Mouse (Mus musculus): ENCODE results near the gene Mettl1. TPM values are rescaled to one million over a fixed set of nuclear protein-coding genes. Genes with fewer than 3 reads are reported as not detected.
A peak's percentile ranks its signal among the peaks of the same experiment; 100 is the strongest.
"Not testable (repeated sequence)": the region's sequence is repeated elsewhere in the genome, so short reads cannot be mapped to it uniquely, and the experiment has no call there.

The Mettl1 gene
- total RNA-seq, 2 experiments from 2014 or later, result 22.7 to 36.5 TPM

GRCm38 (mm10) chr10:127065981-127066380 is 24.8 kb downstream of the Mettl1 start:
- no peak for ATAC-seq (replicated peaks; ENCODE audit: poor library complexity)

DNA sequence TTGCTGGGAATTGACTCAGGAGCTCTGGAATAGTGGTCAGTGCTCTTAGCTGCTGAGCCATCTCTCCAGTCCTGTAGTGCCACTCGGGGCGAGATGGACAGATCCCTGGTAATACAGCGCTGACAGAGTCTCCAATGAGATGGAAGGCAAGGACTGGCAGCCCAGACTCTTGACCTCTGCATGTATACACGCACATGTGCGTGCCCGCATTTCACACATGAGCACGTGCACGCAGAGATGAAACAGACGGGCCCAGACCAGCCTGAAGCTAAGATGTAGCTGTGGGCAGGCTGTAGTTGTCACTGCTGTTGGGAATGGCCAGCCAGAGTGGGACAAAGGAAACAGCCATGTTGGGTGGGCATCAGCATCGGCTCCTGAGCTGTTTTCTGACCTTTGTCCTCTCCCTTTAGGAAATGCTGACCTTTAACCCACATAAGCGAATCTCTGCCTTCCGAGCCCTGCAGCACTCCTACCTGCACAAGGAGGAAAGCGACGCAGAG is 25.4 kb downstream of the Mettl1 start:
- no peak for ATAC-seq (replicated peaks; ENCODE audit: poor library complexity)

- no peak; the same call in 1 of the 2 replicates for ATAC-seq (replicated peaks; ENCODE audit: poor library complexity)
These were observed 27.3 kb downstream of the Mettl1 start for GRCm38 (mm10) chr10:127068360-127069038.

DNA sequence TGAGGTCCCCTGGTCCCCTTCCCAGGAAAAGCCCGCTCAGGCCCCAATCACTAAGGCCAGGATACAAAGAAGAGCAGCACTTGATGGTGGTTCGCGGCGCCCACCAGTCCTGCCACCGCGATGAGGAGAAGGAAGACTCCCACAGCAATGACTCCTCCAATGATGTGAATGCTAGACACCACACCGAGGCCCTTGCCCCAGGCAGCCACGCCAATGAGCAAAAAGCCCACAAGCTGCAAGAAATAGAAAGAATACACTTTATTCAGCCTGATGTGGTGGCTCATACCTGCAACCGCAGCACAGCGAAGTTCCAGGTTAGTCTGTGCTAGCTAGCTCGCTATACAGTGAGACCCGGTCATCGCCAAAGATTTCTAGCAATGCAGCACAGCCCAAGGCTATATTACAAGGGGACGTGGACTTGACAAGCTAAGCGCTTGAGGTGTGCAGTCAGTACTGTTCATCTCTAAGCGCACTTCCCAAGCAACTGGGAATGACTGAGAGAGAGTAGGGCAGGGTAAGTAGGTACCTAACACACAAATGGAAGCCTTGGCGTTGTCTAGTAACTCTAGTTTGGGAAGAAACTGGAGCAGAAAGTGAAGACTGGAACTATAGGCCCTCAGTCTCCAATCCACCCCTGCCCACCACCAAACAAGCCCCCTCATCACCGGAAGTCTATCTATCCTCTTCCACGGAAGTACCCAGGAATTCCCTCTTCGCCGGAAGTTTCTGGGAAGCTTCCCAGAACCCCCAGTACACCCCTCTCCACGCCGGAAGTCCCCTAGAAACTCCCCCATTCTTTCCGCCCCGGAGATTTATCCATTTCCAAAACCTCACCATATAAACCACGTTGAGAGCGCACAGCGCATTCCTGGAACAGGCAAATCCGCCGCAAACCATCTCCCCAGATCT is 28.3 kb downstream of the Mettl1 start:
- peak; percentile 5 for ATAC-seq (replicated peaks; ENCODE audit: poor library complexity)

DNA sequence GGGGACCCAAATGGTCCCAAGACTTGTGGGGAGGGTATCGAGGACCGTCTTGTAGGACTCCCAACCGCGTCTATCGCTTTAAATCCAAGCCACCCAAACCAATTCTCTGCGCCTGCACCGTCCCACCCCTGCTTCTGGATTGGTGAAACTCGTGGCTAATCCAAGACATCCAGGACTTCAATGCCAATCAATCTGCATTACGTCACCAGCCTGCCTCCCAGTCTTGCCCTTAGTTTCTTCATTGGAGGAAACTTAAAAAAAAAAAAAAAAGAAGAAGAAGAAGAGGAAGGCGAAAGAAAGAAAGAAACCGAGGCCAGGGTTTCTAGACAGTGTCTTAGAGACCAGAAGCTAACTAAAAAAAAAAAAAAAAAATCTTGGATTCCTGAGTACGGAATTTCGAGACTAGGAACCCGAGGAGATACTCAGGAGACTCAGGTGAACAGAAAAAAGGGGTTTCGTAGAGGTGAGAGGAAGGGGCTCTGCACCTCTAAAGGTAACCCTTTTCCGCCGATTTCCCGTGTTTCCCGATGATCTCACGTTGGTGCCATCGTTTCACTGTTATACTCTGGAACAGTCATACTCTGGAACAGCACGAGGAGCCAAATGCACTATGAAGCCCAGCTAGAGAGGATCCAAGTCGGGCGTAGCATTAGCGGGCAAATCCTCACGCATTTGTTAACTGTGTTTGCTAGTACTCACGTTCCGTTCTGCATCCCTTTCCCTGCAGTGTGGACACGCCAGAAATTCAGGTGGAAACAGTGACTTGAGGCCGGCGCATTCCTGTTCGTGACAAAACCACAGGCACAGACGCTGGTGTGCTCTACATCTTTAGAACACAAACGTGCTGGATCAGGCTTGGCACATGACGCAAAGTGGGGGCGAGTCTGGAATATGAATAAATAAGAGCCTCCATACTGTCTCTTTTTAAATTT is 29.2 kb downstream of the Mettl1 start, which contains the start of gene Tspan31:
Tspan31 (minus strand) TSS at position 75 of the 932 bp plus-strand sequence.
- peak; percentile 78 for ATAC-seq (replicated peaks; ENCODE audit: poor library complexity)

GRCm38 (mm10) chr10:127071203-127071602 is 30.0 kb downstream of the Mettl1 start:
- no peak for ATAC-seq (replicated peaks; ENCODE audit: poor library complexity)

DNA sequence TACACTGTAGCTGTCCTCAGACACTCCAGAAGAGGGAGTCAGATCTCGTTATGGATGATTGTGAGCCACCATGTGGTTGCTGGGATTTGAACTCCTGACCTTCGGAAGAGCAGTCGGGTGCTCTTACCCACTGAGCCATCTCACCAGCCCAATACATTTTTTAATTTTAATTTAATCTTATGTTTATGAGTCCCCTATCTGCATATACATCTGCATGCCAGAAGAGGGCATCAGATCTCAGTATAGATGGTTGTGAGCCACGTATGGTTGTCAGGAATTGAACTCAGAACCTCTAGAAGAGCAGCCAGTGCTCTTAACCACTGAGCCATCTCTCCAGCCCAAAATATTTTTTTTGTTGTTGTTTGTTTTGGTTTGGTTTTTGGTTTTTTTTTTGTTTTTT is 31.1 kb downstream of the Mettl1 start:
- ATAC-seq (replicated peaks; ENCODE audit: poor library complexity), result not testable (repeated sequence)

- not testable (repeated sequence) for ATAC-seq (replicated peaks; ENCODE audit: poor library complexity)
These were observed 31.8 kb downstream of the Mettl1 start for GRCm38 (mm10) chr10:127072969-127073368.

- ATAC-seq (replicated peaks; ENCODE audit: poor library complexity), result no peak
These were observed 32.8 kb downstream of the Mettl1 start for GRCm38 (mm10) chr10:127073981-127074380.

GRCm38 (mm10) chr10:127075080-127075479 is 33.9 kb downstream of the Mettl1 start, which contains the start of gene Agap2:
Agap2 (plus strand) TSS chr10:127075284.
- ATAC-seq (replicated peaks; ENCODE audit: poor library complexity), result peak; percentile 71

DNA sequence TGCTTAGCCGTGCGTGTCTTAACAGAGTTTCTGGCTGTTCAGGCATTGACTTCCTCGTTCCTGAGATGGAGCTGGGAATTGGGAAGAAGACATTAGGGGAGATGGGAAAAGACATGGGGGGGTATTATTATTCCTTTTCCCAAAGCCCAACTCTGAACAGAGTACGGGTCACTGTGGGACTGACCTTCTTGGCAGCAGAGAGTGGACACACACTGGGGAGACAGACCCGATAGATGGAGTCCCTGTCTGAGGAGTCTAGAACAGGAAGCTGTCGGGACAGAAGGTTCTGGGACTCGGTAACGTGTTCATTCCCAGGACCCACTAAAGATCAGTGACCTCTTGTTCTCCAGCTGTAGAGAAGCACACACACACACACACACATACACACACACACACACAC is 34.4 kb downstream of the Mettl1 start:
- no peak for ATAC-seq (replicated peaks; ENCODE audit: poor library complexity)

DNA sequence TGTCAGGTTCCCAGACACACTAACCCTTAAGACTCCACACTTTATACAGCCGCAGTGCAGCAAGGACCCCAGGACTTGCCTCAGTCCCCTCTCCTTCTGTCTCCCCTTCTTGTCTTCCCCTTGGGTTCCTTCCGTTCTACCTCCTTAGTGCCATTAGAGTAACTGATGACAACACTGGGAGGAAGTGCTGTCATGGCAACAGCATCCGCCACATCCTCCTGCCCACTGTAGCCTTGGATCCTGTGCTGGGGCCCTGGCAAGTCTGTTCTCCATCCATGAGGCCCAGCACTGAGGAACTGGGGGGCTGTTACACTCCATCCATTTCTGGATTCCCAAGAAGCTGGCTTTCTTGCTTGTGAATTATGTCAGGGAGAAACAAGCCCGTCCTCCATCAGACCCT is 34.9 kb downstream of the Mettl1 start:
- peak; percentile 73 for ATAC-seq (replicated peaks; ENCODE audit: poor library complexity)

GRCm38 (mm10) chr10:127077515-127077914 is 36.3 kb downstream of the Mettl1 start:
- no peak for ATAC-seq (replicated peaks; ENCODE audit: poor library complexity)

- ATAC-seq (replicated peaks; ENCODE audit: poor library complexity), result no peak
These were observed 36.9 kb downstream of the Mettl1 start for GRCm38 (mm10) chr10:127078001-127078676.

DNA sequence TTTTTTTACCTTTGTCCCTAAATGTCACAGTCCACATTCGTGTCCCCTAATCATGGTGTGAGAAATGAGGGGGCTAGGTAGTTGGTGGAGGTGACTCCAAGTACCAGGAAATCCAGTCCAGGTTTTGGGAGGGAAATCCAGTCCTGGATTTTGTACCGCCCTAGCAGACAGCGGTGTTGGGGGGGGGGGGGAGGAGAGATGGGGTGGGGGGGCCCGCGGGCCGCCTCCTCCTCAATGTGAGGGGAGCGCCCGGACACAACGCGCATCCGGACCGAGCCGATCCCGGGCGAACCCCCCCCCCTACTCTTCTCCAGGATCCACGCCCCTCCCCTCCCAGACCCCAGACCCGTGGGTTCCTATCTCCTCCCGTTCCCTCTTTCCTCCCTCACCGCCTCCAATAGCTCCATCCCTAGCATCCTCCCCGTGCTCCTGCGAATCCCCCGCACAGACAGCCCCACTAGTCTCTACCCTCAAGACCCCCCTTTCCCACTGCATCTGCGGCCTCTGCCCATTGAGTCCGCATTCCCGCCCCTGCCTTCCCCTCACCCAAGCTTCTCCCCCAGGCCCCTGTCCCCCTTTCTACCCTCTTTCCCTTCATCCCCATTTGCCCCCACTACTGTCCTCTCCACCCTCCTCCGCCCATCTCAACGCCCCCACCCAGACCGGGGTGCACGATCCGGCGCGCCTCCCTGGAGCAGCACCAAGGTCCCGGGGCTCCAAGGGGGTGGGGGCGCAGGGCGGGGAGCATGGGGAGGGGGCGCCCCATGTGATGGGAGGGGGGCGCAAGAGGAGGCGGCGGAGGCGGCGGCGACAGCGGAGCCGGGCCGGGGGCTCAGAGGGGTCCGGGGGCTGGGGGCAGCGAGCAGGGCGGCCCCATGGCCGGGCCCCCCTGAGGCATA is 37.7 kb downstream of the Mettl1 start:
- no peak for ATAC-seq (replicated peaks; ENCODE audit: poor library complexity)

- ATAC-seq (replicated peaks; ENCODE audit: poor library complexity), result no peak
These were observed 38.6 kb downstream of the Mettl1 start for GRCm38 (mm10) chr10:127079665-127080391.

DNA sequence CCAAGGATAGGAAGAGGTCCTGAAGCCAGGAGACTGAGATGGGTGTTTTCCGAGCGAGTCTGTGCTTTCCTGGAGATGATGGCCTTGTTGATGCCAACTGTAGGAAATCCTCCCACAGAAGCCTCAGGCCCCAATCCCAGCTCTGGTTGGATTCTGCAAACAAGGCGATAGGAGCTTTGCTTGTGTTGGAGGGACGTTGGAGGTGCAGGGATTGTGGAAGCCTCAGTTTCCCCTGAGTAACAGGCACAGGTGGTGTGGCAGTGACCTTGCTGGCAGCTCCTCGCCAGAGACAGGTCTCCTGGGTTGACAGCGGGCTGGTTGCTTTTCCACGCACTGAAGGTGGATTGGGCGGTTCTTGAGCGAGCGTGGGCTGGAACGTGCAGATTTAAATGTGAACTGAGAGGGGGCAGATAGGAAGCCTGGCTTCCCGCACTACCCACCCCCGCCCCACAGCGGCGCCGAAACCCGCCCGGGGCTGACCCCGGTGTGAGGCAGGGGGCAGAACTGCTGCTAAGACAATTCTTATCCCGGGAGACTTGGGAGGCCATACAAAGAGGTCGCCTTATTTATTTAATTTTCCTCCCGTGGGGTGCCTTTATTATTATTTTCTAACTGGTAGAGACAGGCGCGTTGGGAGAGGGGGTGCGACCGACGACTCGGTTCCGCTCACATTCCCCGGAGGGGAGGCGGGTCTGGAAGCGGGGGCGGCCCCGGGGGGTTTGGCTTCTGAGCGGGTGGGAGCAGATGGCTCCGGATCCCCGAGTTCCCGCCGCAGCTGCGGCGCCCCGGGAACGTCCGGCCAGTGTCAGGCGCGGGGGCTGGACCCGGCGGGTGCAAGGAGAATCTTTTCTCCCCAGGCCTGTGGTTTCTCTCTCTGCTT is 39.9 kb downstream of the Mettl1 start:
- no peak for ATAC-seq (replicated peaks; ENCODE audit: poor library complexity)

Measured in megakaryocyte progenitor cell, adult 5-6 weeks (primary cell).